Mouse (Mus musculus) liver, postnatal 0 days (tissue): ENCODE measurements at regions not wholly inside any gene's neighbourhood (a gene's known extent, or its start where the extent isn't known, plus 50 kb on each side); places are given as distances from the start of the nearest gene placed in this dataset.
"Not testable (repeated sequence)": the region's sequence is repeated elsewhere in the genome, so short reads cannot be mapped to it uniquely, and the experiment has no call there.

Experiments
- ATAC-seq: fragments of 200-750 bp; cut with Nextera tagmentation; 2 replicates; pipeline ENCODE4 v1.8.0; 2017; ENCODE audit warnings: mild to moderate bottlenecking, moderate library complexity
- DNase-seq: peaks from one replicate; pipeline ENCODE4 v3.0.0-alpha.2; 2016
- H3K27ac ChIP-seq: fragments of 300-500 bp; sonication (generic); 2 replicates; pipeline ENCODE4 v1.5.1; 2014; ENCODE audit warnings: antibody characterized with exemption, moderate library complexity, mild to moderate bottlenecking, low read depth
- H3K27me3 ChIP-seq: fragments of 300-500 bp; sonication (generic); 2 replicates; pipeline ENCODE4 v1.6.1; 2014; ENCODE audit warnings: low read length, control low read depth, mixed read lengths; ENCODE audit not compliant: insufficient read depth
- H3K36me3 ChIP-seq: fragments of 300-500 bp; sonication (generic); replicated peaks from 2 replicates; pipeline ENCODE4 v1.6.1; 2014; ENCODE audit warnings: mild to moderate bottlenecking, control low read depth, low read length, moderate library complexity, mixed read lengths; ENCODE audit not compliant: insufficient read depth
- H3K4me1 ChIP-seq: fragments of 300-500 bp; sonication (generic); 2 replicates; pipeline ENCODE4 v1.6.1; 2014; ENCODE audit warnings: antibody characterized with exemption, mild to moderate bottlenecking, control low read depth; ENCODE audit not compliant: insufficient read depth
- H3K4me2 ChIP-seq: fragments of 300-500 bp; sonication (generic); 2 replicates; pipeline ENCODE4 v1.6.1; 2014; ENCODE audit warnings: low read depth, mild to moderate bottlenecking, low read length, moderate library complexity, mixed read lengths
- H3K4me3 ChIP-seq: fragments of 300-500 bp; sonication (generic); 2 replicates; pipeline ENCODE4 v1.5.1; 2014; ENCODE audit warnings: low read depth, low read length
- H3K9ac ChIP-seq: fragments of 300-500 bp; sonication (generic); replicated peaks from 2 replicates; pipeline ENCODE4 v1.6.1; 2014; ENCODE audit warnings: mild to moderate bottlenecking, moderate library complexity
- H3K9me3 ChIP-seq: fragments of 300-500 bp; sonication (generic); 2 replicates; pipeline ENCODE4 v1.6.1; 2016; ENCODE audit warnings: mild to moderate bottlenecking, control low read depth, low read length, mixed read lengths
- CTCF ChIP-seq: sonication (generic); IDR thresholded peaks from 2 replicates; pipeline ENCODE4 v1.5.1; 2016; ENCODE audit warnings: antibody characterized with exemption, low read depth
- EP300 ChIP-seq: IDR thresholded peaks from 2 replicates; pipeline ENCODE4 v1.6.1; 2016; ENCODE audit warnings: antibody characterized with exemption, low read depth, mild to moderate bottlenecking
- WGBS: fragments of 180-500 bp; shearing (Covaris S2); extraction: QIAGEN DNeasy Blood & Tissue Kit; methylation state at CpG from one replicate; pipeline ENCODE4 v1.1.7; 2014; ENCODE audit not compliant: insufficient replicate concordance; 5-methylcytosine and 5-hydroxymethylcytosine counted together

GRCm38 (mm10) chr16:30194836-30195235 is 72.5 kb downstream of the Cpn2 start:
- no peaks in the 10 kb centered on the region for H3K4me1 ChIP-seq
- no peak for TF ChIP-seq CTCF
- TF ChIP-seq EP300: no peak
- H3K27ac ChIP-seq: no peak overlapping the region
- ATAC-seq: no peak
- H3K9ac ChIP-seq: no peak overlapping the region
- H3K36me3 ChIP-seq: no peaks in the 10 kb centered on the region
- H3K4me3 ChIP-seq: no peak overlapping the region
- H3K4me2 ChIP-seq: no peak overlapping the region
- H3K27me3 ChIP-seq: no peaks in the 10 kb centered on the region
- no peaks in the 10 kb centered on the region for H3K9me3 ChIP-seq
- WGBS: 74% methylated on average over 7 of the region's 7 CpGs
- DNase-seq: no peak

- not testable (repeated sequence) for H3K4me1 ChIP-seq, ATAC-seq, H3K27me3 ChIP-seq, H3K9ac ChIP-seq, H3K9me3 ChIP-seq, H3K4me2 ChIP-seq, H3K36me3 ChIP-seq, H3K4me3 ChIP-seq, DNase-seq, H3K27ac ChIP-seq
- WGBS: 89% methylated on average over 2 of the region's 2 CpGs
Observed at GRCm38 (mm10) chr16:30195859-30196258, 71.4 kb downstream of the Cpn2 start.

- Histone ChIP-seq H3K9me3 (no peaks in the 10 kb centered on the region), H3K27me3 (no peaks in the 10 kb centered on the region), H3K36me3 (no peaks in the 10 kb centered on the region), H3K27ac (no peak overlapping the region), H3K9ac (no peak overlapping the region), H3K4me3 (no peak overlapping the region), H3K4me1 (no peaks in the 10 kb centered on the region), H3K4me2 (no peak overlapping the region)
- WGBS: 68% methylated on average over 3 of the region's 3 CpGs
- TF ChIP-seq EP300: no peak
- no peak for TF ChIP-seq CTCF
- ATAC-seq: no peak
- DNase-seq: no peak
Observed at GRCm38 (mm10) chr16:30197351-30197750, 69.9 kb downstream of the Cpn2 start.

- WGBS: 69% methylated on average over 4 of the region's 4 CpGs
- no peak for ATAC-seq
- TF ChIP-seq EP300 (no peak), CTCF (no peak)
Observed at GRCm38 (mm10) chr16:30199836-30200235, 67.5 kb downstream of the Cpn2 start.

GRCm38 (mm10) chr16:30204144-30204543 is 63.2 kb downstream of the Cpn2 start:
- Histone ChIP-seq H3K9me3 (peaks cover 2% of the 10 kb centered on the region; the same call in 1 of the 2 replicates), H3K4me3 (no peak overlapping the region), H3K4me1 (no peaks in the 10 kb centered on the region), H3K36me3 (no peaks in the 10 kb centered on the region), H3K9ac (no peak overlapping the region), H3K4me2 (no peak overlapping the region), H3K27me3 (no peaks in the 10 kb centered on the region), H3K27ac (no peak overlapping the region)
- WGBS: 50% methylated on average over 4 of the region's 4 CpGs
- DNase-seq: no peak
- no peak for ATAC-seq
- TF ChIP-seq CTCF (no peak), EP300 (no peak)

More at GRCm38 (mm10) chr16:30199836-30200235, 67.5 kb downstream of the Cpn2 start:
- H3K4me2 ChIP-seq: no peak overlapping the region
- H3K9me3 ChIP-seq: no peaks in the 10 kb centered on the region
- no peaks in the 10 kb centered on the region for H3K27me3 ChIP-seq
- H3K36me3 ChIP-seq: no peaks in the 10 kb centered on the region
- H3K9ac ChIP-seq: no peak overlapping the region
- H3K27ac ChIP-seq: no peak overlapping the region
- no peaks in the 10 kb centered on the region for H3K4me1 ChIP-seq
- no peak overlapping the region for H3K4me3 ChIP-seq
- no peak for DNase-seq

GRCm38 (mm10) chr16:30205314-30205815 is 61.9 kb downstream of the Cpn2 start:
- no peaks in the 10 kb centered on the region for H3K4me1 ChIP-seq
- H3K27ac ChIP-seq: no peak overlapping the region
- DNase-seq: no peak
- no peak overlapping the region for H3K9ac ChIP-seq
- no peak overlapping the region for H3K4me3 ChIP-seq
- TF ChIP-seq CTCF (no peak), EP300 (no peak)
- H3K9me3 ChIP-seq: peaks cover 5% of the 10 kb centered on the region; the same call in 1 of the 2 replicates
- H3K27me3 ChIP-seq: no peaks in the 10 kb centered on the region
- 41% methylated on average over 8 of the region's 8 CpGs for WGBS
- no peak overlapping the region for H3K4me2 ChIP-seq
- ATAC-seq: no peak
- no peaks in the 10 kb centered on the region for H3K36me3 ChIP-seq
